Mouse (Mus musculus) inflammation-experienced regulatory T-cells, adult 6 months (primary cell): ENCODE data around the gene Usp49. TPM values are rescaled to one million over a fixed set of nuclear protein-coding genes. Genes with fewer than 3 reads are reported as not detected.

Experiments
- ATAC-seq: one replicate; pipeline ENCODE4 v1.8.0; 2017
- polyA plus RNA-seq, 3 experiments: library from polyadenylated mRNA; unstranded; fragments of 100-300 nt; shearing (Covaris generic); gene quantifications; one replicate each; pipeline ENCODE4 v1.2.1; 2017

Gene Usp49
- polyA plus RNA-seq, 3 experiments from 2014 or later, result 0.58 to 0.97 (median 0.70) TPM

- ATAC-seq, result peak; percentile 98
These were observed 64.2 kb downstream of the Usp49 start, which contains the start of gene Prickle4 for GRCm38 (mm10) chr17:47694503-47695336. Prickle4 (minus strand) TSS chr17:47694736.

- ATAC-seq, result no peak
These were observed 64.8 kb downstream of the Usp49 start for GRCm38 (mm10) chr17:47695337-47695710.

- ATAC-seq, result no peak
These were observed 67.7 kb downstream of the Usp49 start for GRCm38 (mm10) chr17:47698156-47698555.

- no peak for ATAC-seq
These were observed 68.6 kb downstream of the Usp49 start for GRCm38 (mm10) chr17:47699055-47699454.

- no peak for ATAC-seq
These were observed 71.3 kb downstream of the Usp49 start for GRCm38 (mm10) chr17:47701793-47702192.

- no peak for ATAC-seq
These were observed 72.3 kb downstream of the Usp49 start for GRCm38 (mm10) chr17:47702548-47703345.

GRCm38 (mm10) chr17:47703556-47703955 lies 73.1 kb downstream of the Usp49 start:
- no peak for ATAC-seq

- ATAC-seq, result no peak
These were observed 74.2 kb downstream of the Usp49 start for GRCm38 (mm10) chr17:47704692-47705091.

- ATAC-seq, result no peak
These were observed 75.7 kb downstream of the Usp49 start for GRCm38 (mm10) chr17:47706196-47706595.

- no peak for ATAC-seq
These were observed 77.5 kb downstream of the Usp49 start for GRCm38 (mm10) chr17:47707961-47708360.

GRCm38 (mm10) chr17:47708972-47709371 lies 78.5 kb downstream of the Usp49 start:
- ATAC-seq, result no peak

GRCm38 (mm10) chr17:47710036-47710435 lies 79.5 kb downstream of the Usp49 start:
- ATAC-seq, result no peak

GRCm38 (mm10) chr17:47711883-47712282 lies 81.4 kb downstream of the Usp49 start:
- ATAC-seq, result no peak

GRCm38 (mm10) chr17:47712889-47713571 lies 82.5 kb downstream of the Usp49 start:
- ATAC-seq, result no peak

- no peak for ATAC-seq
These were observed 84.5 kb downstream of the Usp49 start for GRCm38 (mm10) chr17:47715037-47715436.

GRCm38 (mm10) chr17:47721183-47721582 lies 90.7 kb downstream of the Usp49 start:
- ATAC-seq, result no peak

- ATAC-seq, result no peak
These were observed 96.1 kb downstream of the Usp49 start, which contains the start of gene Pgc for GRCm38 (mm10) chr17:47726566-47726965. Pgc (plus strand) TSS chr17:47726842.

GRCm38 (mm10) chr17:47730633-47731575 lies 100.4 kb downstream of the Usp49 start:
- no peak for ATAC-seq

- no peak for ATAC-seq
These were observed 105.1 kb downstream of the Usp49 start for GRCm38 (mm10) chr17:47735553-47736100.
